Mouse (Mus musculus) E14TG2a.4 (cell line): Measurements from ENCODE around the gene Tmem39b.
A peak's percentile ranks its signal among the peaks of the same experiment; 100 is the strongest.
"Not testable (repeated sequence)": the region's sequence is repeated elsewhere in the genome, so short reads cannot be mapped to it uniquely, and the experiment has no call there.

Source experiments
- H3K27me3 ChIP-seq: 2 replicates; pipeline ENCODE4 v1.6.1; 2014; ENCODE audit warnings: low read length, control low read depth; ENCODE audit not compliant: insufficient read depth
- H3K36me3 ChIP-seq: 2 replicates; pipeline ENCODE4 v1.6.1; 2014; ENCODE audit warnings: low read length, control low read depth; ENCODE audit not compliant: insufficient read depth
- H3K4me1 ChIP-seq: replicated peaks from 2 replicates; pipeline ENCODE4 v1.6.1; 2014; ENCODE audit warnings: low read depth, low read length, control low read depth
- H3K4me3 ChIP-seq: replicated peaks from 2 replicates; pipeline ENCODE4 v1.5.1; 2014; ENCODE audit warnings: mild to moderate bottlenecking, low read length
- H3K9me3 ChIP-seq: 2 replicates; pipeline ENCODE4 v1.6.1; 2014; ENCODE audit warnings: low read length, control low read depth
- CTCF ChIP-seq: conservative IDR thresholded peaks from 2 replicates; pipeline ENCODE4 v1.5.1; 2014; ENCODE audit warnings: low read length
- NANOG ChIP-seq: IDR thresholded peaks from 2 replicates; pipeline ENCODE4 v1.6.1; 2014; ENCODE audit warnings: borderline replicate concordance, low read length, mixed read lengths
- POU5F1 ChIP-seq: IDR thresholded peaks from 2 replicates; pipeline ENCODE4 v1.6.1; 2014; ENCODE audit warnings: low read length, borderline replicate concordance

Tmem39b gene

DNA sequence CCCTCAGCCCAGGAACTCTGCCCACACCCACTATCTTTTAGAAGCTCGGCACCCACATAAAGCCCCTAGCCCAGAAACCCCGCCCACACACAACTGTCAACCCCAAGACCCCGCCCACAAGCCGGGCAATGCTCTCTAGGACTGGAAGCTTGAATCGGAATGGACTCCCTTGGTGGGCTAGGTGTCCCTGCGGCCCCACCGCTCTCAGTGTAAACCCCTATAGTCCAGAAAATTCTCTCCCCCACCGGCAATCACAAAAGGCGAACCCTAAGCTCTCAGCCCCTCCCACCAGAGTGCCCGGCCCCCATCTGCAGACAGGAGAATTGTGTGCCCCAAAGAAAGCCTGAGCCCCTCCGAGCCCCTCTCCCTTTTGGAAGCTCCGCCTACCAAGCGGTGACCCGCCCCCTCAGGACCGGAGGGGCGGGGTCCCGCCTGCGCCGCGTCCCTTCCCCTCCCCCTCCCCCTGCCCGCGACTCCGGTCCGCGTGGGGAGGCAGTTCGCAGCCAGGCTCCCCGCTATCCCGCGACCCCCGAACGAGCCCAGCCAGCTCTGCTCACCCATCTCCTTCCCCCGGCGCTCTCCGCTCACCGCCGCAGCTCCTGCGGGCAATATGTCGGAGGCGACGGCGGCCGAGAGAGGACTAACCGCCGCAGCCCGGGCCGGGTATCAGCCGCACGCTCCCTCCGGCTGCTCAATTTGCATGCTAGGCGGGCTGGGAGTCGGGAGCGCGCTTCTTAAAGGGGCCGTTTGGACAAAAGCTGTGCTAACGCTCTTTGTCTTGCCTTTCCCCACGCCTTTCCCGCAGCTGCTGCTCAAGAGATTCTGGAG lies at the start of gene Tmem39b:
Tmem39b (minus strand) TSS at position 681 of the 828 bp plus-strand sequence.
- peak within 1 kb of the TSS; percentile 88 for H3K4me3 ChIP-seq
- no peaks in the 10 kb centered on the region for H3K27me3 ChIP-seq
- no peaks in the 10 kb centered on the region for H3K9me3 ChIP-seq
- H3K4me1 ChIP-seq: peaks cover 24% of the 10 kb centered on the region
- H3K36me3 ChIP-seq: peaks cover 25% of the 10 kb centered on the region
- TF ChIP-seq CTCF: no peak

DNA sequence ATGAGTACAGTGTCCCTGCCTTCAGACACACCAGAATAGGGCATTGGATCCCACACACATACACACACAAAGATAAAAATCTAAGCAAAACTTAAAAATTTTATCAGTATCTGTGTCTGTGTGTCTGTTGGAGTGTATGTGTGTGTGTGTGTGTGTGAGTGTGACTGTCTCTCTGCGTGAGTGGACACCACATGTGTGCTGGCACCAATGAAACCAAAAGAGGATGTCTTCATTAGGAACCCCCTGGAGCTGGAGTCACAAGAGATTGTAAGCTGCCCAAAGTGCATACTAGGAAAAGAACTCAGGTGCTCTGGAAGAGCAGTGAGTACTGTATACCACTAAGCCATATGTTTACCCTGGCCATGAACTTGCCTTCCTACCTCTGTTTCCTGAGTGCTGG lies 49.5 kb upstream of the Tmem39b start:
- Histone ChIP-seq H3K4me3 (no peak overlapping the region), H3K27me3 (peaks cover 55% of the 10 kb centered on the region), H3K9me3 (no peaks in the 10 kb centered on the region), H3K36me3 (no peaks in the 10 kb centered on the region), H3K4me1 (peaks cover 49% of the 10 kb centered on the region)
- TF ChIP-seq POU5F1 (no peak), CTCF (no peak)

DNA sequence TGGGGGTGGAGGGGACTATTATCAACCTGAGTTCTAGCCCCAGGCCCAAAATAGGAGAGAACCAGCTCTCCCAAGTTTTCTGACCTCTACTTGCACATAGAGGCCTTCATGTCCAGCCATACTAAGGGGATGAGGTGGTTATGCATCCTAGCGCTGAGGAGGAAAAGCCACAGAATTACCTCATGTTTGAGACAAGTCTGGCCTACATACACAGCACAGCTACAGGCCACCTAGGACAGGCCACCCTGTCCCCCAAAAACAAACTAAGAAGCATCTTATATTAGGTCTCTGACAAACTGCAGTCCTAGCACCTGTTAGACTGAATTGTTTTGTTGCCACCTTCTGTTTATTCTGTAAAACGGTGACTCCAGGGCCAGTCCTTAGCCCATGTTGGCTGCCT lies 46.9 kb upstream of the Tmem39b start:
- peaks cover 57% of the 10 kb centered on the region for H3K27me3 ChIP-seq
- no peaks in the 10 kb centered on the region for H3K9me3 ChIP-seq
- H3K36me3 ChIP-seq: peaks cover 13% of the 10 kb centered on the region
- TF ChIP-seq POU5F1: no peak
- no peak for TF ChIP-seq NANOG
- no peak for TF ChIP-seq CTCF
- H3K4me1 ChIP-seq: peaks cover 54% of the 10 kb centered on the region
- peak overlapping the region; percentile 96 for H3K4me3 ChIP-seq

DNA sequence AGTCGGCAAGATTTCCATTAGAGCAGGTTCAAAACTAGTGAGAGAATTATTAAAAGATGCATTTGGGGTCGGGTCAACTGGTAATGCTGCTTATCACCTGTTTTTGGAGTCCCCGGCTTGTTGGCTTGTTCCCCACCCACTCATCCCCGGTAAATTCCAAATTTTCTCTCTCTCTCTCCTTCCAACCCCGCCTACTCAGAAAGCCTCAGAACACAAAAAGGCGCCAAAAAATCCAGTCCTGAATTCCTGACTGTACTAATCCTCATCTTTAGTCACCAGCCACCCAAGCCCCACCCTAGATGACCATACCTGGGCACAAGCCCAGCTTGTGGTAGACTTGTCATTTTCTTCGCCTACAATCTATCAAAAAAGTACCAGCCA lies 46.4 kb upstream of the Tmem39b start:
- no peak for TF ChIP-seq NANOG
- no peak for TF ChIP-seq POU5F1
- no peak for TF ChIP-seq CTCF
- Histone ChIP-seq H3K27me3 (peaks cover 57% of the 10 kb centered on the region), H3K4me3 (peak overlapping the region; percentile 96), H3K4me1 (peaks cover 54% of the 10 kb centered on the region), H3K9me3 (no peaks in the 10 kb centered on the region), H3K36me3 (peaks cover 16% of the 10 kb centered on the region)

DNA sequence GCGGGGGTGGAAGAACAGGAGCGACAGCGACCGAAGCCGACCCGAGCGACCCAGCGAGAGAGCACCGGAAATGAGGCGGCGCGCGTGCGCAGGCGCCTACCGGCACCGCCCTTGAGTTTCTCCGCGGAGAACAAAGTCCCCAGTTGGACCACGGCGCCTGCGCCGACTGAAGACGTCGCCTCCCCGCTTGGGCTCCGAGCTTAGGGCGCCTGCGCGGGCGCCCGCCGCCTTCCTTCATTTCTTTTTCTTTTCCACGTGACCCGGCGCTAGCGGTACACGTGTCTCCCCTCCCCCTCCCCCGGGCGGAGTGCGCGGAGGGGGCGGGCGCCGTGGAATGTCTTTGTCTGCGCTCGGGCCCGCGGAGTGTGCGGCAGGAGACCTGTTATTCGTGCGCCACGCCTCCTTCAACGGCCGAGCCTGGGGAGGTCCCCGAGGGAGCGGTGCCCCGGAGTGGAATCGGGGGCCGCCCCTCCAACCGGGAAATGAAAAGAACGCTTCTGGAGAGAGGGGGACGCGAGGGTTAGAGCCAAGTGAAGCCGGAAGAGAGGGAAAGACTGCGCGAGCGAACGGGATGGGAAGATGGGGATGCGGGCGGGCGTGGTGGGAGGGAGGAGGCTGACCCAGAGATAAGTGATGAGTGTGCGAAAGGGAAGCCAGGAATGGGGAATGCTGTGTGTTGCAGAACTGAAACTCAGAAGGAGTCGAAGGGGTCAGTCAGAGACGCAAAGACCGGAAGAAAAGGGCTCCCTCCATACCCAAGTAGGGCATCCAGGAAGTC lies 45.8 kb upstream of the Tmem39b start, which contains the start of gene Khdrbs1:
Khdrbs1 (minus strand) TSS at position 72 of the 778 bp plus-strand sequence.
- H3K36me3 ChIP-seq: peaks cover 19% of the 10 kb centered on the region
- H3K27me3 ChIP-seq: peaks cover 53% of the 10 kb centered on the region
- peak within 1 kb of the TSS; percentile 96 for H3K4me3 ChIP-seq
- H3K9me3 ChIP-seq: no peaks in the 10 kb centered on the region
- TF ChIP-seq NANOG (no peak), POU5F1 (no peak), CTCF (no peak)
- H3K4me1 ChIP-seq: peaks cover 53% of the 10 kb centered on the region

DNA sequence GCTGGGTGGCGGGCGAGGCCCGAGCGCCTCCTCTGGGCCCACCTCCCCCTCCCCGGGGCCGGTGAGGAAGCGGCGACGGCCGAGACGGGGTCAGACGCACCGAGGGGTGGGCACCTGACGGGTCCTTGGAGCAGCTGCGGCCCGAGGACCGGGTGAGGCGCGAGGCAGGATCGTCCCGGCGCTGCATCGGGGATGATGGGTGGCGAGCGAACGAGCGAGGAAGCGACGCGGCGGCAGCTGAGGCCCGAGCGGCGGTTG lies 45.3 kb upstream of the Tmem39b start:
- H3K36me3 ChIP-seq: peaks cover 24% of the 10 kb centered on the region
- no peaks in the 10 kb centered on the region for H3K9me3 ChIP-seq
- H3K4me1 ChIP-seq: peaks cover 50% of the 10 kb centered on the region
- peak overlapping the region; percentile 96 for H3K4me3 ChIP-seq
- H3K27me3 ChIP-seq: peaks cover 48% of the 10 kb centered on the region
- TF ChIP-seq CTCF: no peak
- TF ChIP-seq NANOG: no peak
- no peak for TF ChIP-seq POU5F1

DNA sequence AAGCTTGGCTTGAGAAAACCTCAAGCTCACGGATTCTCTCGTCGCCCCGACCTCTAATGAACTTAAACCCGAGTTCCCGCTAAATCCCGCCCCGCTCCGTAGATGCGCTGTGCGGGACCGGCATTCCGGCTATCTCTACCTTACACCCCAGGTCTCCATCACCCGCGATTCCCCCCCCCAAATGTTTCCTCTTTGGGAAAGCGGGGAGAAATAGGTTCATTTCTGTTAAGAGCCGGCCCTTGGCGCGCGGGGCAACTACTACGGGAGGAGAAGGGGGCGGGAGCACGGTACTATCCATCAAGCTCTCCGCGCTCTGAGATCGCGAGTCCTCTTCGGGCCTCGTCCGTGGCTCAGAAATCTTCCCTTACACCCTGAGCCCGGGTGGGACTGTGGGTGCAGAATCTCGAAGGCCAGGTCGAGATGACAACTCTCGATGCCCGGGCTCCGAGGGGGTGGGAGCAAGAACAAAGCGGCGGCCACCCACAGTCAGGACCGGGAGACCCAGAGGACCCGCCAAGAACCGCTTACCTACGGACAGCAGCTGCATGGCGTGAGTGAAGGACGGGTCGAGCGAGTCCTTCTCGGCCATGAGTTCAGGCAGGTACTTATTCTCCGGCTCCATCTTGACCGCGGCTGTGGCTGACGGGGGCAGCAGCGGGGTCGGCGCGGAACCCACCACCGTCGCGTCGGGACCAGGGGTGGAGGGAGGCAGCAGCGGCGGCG lies 44.8 kb upstream of the Tmem39b start:
- Histone ChIP-seq H3K4me3 (peak overlapping the region; percentile 96), H3K4me1 (peaks cover 47% of the 10 kb centered on the region), H3K36me3 (peaks cover 26% of the 10 kb centered on the region), H3K9me3 (no peaks in the 10 kb centered on the region), H3K27me3 (peaks cover 44% of the 10 kb centered on the region)
- TF ChIP-seq POU5F1 (no peak), NANOG (no peak), CTCF (no peak)

DNA sequence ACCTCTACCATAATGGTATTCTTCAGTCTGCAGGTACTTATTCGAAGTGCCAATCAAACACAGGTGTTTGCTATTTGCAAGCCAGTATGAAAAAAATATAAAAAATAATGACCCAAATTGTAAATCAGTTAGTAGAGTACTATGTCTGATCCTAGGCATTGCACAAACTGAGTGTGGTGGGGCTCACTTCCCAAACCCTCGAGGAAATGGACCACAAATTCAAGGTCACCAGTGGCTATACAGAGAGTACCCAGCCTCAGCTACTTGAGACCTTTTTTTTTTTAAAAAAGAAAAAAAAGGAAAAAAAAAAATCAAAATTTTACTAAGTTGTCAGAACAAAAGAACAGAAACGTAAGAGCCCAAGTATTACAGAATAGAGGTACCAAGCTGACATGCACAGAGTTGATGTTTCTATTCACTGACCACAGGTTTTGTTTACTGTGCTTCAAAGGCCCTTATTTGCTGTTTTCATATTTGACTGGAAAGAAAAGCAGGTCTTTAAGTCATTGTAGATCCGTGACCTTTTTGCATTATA lies 42.5 kb upstream of the Tmem39b start:
- no peaks in the 10 kb centered on the region for H3K9me3 ChIP-seq
- H3K36me3 ChIP-seq: peaks cover 39% of the 10 kb centered on the region
- H3K27me3 ChIP-seq: peaks cover 31% of the 10 kb centered on the region
- peaks cover 47% of the 10 kb centered on the region for H3K4me1 ChIP-seq
- no peak for TF ChIP-seq NANOG
- no peak for TF ChIP-seq POU5F1
- no peak for TF ChIP-seq CTCF
- no peak overlapping the region for H3K4me3 ChIP-seq

DNA sequence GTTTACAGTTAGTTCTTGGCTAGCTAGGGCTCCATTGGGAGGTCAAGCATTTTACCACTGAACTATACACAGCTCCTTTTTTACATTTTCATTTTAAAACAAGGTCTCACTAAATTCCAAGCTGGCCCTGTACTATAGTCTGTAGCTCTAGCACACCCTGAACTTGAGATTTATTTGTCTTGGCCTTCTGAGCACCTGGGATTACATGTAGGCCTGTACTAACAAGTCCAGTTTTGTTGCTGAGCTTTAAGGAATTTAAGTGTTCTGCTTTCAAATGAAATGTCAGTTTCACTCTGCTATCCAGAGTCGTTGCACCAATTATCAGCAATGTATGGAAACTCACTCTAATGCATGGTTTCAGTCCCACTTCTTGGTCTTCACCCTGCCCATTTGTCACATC lies 39.5 kb upstream of the Tmem39b start:
- Histone ChIP-seq H3K4me3 (no peak overlapping the region), H3K36me3 (peaks cover 48% of the 10 kb centered on the region), H3K4me1 (peaks cover 40% of the 10 kb centered on the region), H3K27me3 (peaks cover 12% of the 10 kb centered on the region), H3K9me3 (no peaks in the 10 kb centered on the region)
- TF ChIP-seq CTCF (no peak), NANOG (no peak), POU5F1 (no peak)

DNA sequence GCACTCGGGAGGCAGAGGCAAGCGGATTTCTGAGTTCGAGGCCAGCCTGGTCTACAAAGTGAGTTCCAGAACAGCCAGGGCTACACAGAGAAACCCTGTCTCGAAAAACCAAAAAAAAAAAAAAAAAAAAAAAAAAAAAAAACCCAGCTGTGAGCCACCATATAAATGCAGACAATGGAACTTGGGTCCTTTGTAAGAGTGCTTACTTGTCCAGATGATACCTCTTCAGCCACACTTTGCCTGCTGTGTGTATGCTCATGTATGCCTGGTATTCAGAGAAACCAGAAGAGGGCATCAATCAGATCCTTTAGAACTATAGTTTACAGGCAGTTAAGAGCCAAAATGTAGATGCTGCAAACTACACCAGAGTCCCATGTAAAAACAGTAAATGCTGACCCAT lies 38.8 kb upstream of the Tmem39b start:
- Histone ChIP-seq H3K4me1 (peaks cover 39% of the 10 kb centered on the region), H3K36me3 (peaks cover 48% of the 10 kb centered on the region)
- H3K4me3 ChIP-seq, H3K9me3 ChIP-seq, H3K27me3 ChIP-seq: not testable (repeated sequence)
